Mouse (Mus musculus) CH12F3 (cell line): ENCODE measurements around the gene 9130230L23Rik.

Experiments
- in situ Hi-C: fragments of 300-500 bp; cut with MboI; formaldehyde crosslinking; loops from 2 replicates; pipeline ENCODE4 v1.14.3; 2020; ENCODE audit warnings: low sequenced_read_pairs

9130230L23Rik gene

DNA sequence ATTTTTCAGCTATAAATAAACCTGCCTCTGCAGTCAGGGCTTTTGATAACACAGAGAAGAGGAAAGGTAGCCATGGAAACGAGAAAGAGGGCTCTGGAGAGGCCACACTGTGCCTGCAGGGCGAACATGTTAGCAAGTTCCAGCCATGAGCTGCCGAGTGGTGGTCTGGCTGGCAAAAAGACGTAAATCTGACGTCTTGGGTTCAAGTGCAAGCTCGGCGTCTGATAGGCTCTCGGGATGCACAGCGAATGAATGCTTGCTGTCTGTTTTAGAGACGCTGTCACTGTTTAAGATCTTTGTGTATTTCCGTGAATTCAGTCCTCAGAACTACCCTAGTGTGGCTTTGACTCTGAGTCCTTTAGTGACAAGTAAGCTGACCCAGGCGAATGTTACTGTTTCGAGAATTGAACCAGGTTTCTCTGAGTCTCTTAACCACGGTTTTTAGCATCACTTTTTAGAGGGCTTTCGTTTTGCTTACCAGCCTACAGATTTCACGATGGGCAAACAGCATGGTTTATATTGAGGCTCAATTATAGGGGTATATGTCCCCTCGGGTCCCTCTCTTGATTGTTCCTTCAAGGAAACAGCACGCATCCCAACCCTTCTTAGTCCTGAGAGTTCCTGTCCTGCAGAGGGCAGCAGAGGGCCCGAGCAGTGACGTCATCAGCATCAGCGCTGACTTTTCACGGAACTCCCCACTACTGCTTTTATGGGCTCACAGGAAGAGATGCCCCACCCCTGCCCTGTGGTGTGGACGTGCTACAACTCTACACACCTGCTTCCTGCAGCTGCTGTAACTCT lies 48.5 kb downstream of the 9130230L23Rik start:
- in situ Hi-C loops: no loop called here

DNA sequence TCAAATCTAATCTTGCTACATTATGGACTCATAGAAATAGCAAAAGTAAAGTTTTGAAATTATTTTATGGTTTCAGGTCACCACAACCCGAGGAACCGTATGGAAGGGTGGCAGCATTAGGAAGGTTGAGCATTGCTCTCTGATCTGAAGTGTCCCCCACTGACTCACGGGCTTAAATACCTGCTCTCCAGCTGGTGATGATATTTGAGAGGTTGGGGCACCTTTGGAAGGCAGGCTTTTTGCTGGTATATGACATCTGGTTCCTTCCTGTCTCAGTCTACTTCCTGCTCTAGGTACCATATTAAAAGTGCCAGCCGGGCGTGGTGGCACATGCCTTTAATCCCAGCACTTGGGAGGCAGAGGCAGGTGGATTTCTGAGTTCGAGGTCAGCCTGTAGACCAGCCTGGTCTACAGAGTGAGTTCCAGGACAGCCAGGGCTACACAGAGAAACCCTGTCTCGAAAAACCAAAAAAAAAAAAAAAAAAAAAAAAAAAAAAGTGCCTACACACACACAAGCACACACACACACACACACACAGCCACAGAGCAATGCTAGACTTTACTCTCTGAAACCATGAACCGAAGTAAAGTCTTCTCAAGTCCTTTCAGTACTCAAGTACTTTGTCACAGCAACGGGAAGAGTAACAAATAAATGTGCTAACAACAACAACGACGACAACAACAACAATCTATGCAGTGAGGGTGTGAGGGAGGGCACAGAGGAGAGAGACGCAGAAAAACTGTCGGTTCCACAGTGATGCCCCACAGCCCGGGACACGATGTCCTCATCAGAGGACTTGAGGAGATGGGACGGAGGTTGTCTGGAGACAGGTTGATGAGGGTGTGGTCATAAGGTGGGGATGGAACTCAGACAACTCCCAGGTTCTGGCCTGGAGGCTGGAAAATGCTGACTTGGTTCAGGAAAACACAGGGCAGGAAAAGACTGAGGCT lies 49.7 kb downstream of the 9130230L23Rik start:
- in situ Hi-C loops: no loop called here

DNA sequence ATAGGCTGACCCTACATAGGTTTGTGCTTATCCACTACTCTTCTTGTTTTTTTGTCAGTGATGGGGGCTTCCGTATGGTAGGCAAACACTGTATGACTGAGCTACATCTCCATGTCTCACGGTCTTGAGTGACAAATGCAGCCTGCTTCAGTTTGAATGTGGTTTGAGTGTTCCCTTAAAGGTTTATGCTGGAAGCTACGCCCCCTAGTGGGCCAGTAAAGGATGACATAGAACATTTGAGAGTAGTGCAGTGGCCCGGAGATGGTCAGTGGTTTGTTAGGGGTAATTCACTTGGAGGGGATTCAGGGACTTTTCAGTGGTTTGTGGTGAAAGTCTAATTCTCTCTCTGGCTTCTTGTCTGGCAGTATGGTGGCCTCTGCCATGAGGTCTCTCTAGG lies 52.6 kb downstream of the 9130230L23Rik start:
- in situ Hi-C loops: no loop called here

DNA sequence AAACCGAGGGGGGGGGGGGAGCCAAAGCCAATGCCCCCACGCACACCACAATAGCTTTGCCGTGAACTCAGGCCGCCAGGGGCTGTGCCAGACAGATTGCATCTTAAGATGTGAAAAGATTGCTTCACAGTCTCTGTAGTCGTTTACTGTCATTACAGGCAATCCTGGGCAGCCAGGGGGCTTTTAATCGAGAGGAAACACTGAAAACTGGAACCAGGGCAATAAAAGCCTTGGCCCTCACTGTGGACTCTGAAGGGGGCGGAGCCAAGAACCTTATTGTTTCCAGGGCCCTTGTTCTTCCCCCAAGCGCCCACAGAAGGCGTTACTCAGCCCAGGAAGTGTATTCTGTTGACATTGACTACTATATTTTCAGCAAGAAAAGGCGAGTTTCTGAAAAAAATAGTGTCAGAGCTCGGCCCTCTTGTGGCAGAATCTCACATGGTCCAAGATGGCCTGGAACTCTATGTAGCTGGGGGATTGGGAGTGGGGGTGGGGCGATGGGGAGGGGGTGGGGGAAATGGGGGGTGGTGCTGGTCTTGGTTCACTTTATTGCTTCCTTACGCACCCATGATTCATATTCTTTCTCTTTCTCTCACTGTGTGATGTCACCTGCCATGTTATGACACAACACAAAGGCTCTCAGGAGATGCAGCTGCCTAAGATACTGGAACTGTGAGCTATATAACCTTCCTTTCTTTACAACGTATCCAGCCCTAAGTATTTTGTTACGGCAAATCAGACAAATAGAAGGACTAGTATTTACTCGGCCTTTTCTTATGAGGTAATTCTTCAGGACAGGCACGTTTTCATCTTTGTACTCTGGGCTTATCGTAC lies 53.2 kb downstream of the 9130230L23Rik start:
- in situ Hi-C loops: no loop called here

DNA sequence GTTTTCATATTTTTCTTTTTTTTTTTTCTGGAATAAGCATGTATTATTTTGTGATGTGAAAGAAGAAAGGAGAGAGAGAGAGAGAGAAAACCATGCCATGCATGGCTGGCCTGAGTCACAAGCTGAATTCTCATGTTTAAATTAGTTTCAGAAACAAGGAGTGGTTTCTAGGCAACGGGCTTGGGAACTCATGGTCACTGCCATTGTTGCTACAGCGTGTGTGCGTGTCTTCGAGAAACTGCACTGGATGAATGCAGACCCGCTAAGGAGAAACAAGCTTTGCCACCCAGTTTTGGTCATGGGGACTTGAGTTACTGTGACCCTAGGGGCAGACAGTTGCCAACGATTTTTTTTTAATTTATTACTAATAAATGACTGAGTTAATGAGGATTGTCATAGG lies 53.8 kb downstream of the 9130230L23Rik start:
- in situ Hi-C loops: no loop called here

DNA sequence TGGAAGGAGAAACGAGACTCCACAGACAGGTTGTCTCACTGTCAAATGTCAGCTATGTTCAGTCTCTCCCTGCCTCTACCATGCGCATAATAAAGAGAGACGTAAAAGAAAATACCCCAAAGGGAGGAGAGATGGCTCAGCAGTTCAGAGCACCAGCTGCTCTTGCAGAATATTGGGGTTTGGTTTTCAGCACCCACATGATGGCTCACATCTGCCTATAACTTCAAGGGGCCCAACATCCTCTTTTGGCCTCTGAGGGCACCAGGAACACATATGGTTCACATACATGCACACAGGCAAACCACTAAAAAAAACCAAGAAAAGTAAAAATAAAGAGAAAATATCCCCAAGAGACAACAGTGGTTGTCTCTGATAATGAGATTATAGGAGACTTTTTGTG lies 54.3 kb downstream of the 9130230L23Rik start:
- in situ Hi-C loops: loop anchor here (25.0 kb wide), 1 partner anchor 113 kb away; no protein-coding TSS in a partner anchor

GRCm38 (mm10) chr5:65941145-65941544 lies 62.9 kb downstream of the 9130230L23Rik start:
- in situ Hi-C loops: loop anchor here (25.0 kb wide), 1 partner anchor 104 kb away; no protein-coding TSS in a partner anchor

- in situ Hi-C loops: loop anchor here (25.0 kb wide), 1 partner anchor 101 kb away; no protein-coding TSS in a partner anchor
Observed at GRCm38 (mm10) chr5:65937998-65938715, 65.9 kb downstream of the 9130230L23Rik start.

GRCm38 (mm10) chr5:65937011-65937726 lies 66.9 kb downstream of the 9130230L23Rik start:
- in situ Hi-C loops: loop anchor here (25.0 kb wide), 1 partner anchor 100 kb away; no protein-coding TSS in a partner anchor

DNA sequence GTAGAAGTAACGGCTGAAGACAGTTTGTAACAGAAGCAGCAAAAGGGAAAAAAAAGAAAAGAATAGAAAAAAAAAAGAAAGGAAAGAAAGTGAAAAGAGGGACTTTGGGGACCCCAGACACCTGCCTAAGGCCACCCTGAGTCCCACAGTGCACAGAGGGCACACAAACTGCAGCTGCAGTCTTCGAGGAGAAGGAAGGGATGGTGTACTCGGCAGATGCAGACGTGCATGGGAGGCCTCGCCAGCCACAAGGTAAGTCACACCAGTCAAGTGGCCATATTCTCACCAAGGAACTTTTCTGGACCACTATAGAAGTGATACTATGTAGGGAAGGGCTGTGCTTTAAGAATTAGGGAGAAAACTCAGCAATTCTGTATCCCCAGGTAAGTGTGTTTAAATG lies 69.3 kb downstream of the 9130230L23Rik start, which contains the start of gene Chrna9:
Gene Chrna9 (plus strand): TSS at position 139 of the 400 bp plus-strand sequence.
- in situ Hi-C loops: loop anchor here (25.0 kb wide), 1 partner anchor 97 kb away; no protein-coding TSS in a partner anchor

DNA sequence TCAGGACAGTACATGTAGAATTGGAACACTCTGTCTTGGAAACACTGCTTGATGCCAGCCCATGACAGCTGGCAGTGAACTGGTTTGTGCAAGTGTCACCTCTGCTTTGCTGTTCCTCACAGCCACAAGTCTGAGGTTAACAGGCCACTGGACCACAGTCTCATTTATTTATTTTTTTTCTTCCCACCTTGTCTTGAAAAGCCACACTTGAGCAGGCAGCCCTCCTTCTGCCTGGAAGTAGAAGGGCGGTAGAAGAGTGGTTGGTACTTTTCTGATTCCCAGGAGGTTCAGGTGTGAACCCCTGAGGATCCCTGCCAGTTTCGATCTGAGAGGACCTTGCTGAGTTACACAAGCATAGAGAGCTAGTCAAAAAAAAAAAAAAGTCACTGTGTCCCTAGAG lies 70.3 kb downstream of the 9130230L23Rik start:
- in situ Hi-C loops: loop anchor here (25.0 kb wide), 1 partner anchor 96 kb away; no protein-coding TSS in a partner anchor

GRCm38 (mm10) chr5:65933258-65933657 lies 70.8 kb downstream of the 9130230L23Rik start:
- in situ Hi-C loops: loop anchor here (25.0 kb wide), 1 partner anchor 96 kb away; no protein-coding TSS in a partner anchor

DNA sequence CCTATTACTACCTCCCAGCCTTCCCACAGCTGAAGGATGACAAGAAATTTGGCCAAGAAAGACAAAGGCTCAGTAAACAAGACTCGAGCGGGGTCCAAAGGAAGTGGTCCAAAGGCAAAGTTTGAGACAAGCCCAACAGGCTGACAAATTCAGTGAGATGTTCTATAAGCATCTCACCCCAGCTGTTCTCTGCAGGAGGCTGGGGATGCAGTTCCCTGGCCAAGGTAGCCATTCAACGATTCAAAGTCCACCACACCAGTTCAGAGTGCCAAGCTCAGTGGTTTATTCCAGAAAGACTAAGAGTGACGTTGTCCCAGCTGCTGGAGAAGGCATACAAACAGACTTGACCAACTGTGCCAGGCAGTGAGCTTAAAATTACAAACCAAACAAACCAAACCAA lies 73.9 kb downstream of the 9130230L23Rik start:
- in situ Hi-C loops: loop anchor here (25.0 kb wide), 1 partner anchor 93 kb away; no protein-coding TSS in a partner anchor
